Mouse (Mus musculus): ENCODE results near the gene Trim13.

DNA sequence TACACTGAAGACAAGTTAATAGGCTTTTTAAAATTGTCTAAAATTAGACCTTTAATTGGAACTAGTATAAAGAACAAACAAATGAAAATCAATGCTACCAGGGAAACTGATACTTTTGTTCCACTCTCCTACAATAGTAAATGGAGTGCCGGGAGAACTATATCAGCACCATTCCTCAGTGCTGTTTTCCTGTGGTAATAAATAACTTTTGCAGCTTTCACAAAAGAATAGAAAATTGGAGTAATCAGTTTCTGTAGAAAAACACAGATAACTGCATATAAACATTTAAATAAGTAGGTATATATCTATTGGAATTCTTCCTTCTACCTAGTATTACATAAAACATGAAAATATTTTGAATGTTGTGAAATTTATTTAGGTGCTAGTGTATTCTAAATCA lies 47.5 kb downstream of the Trim13 start:
- TF ChIP-seq POLR2A (IDR thresholded peaks at IDR 0.05; ENCODE audit: borderline replicate concordance, control insufficient read depth, low read depth, low read length) = no peak
- no peak for TF ChIP-seq CTCF (IDR thresholded peaks at IDR 0.05; ENCODE audit: control insufficient read depth, insufficient read depth, low read length)
